Mouse (Mus musculus) heart, embryonic 11.5 days (tissue): ENCODE data around the gene Cbarp. TPM values are rescaled to one million over a fixed set of nuclear protein-coding genes. Genes with fewer than 3 reads are reported as not detected.

Source experiments
- ATAC-seq: fragments of 200-750 bp; cut with Nextera tagmentation; replicated peaks from 2 replicates; pipeline ENCODE4 v1.8.0; 2017; ENCODE audit warnings: moderate library complexity; ENCODE audit not compliant: insufficient number of reproducible peaks, low FRiP score, low TSS enrichment
- H3K27ac ChIP-seq: fragments of 300-500 bp; sonication (generic); 2 replicates; pipeline ENCODE4 v1.5.1; 2014; ENCODE audit warnings: mild to moderate bottlenecking, low read depth, low read length
- H3K27me3 ChIP-seq: fragments of 300-500 bp; sonication (generic); 2 replicates; pipeline ENCODE4 v1.6.1; 2014; ENCODE audit warnings: mild to moderate bottlenecking, low read length, mixed read lengths; ENCODE audit not compliant: control insufficient read depth, insufficient read depth
- H3K36me3 ChIP-seq: fragments of 300-500 bp; sonication (generic); 2 replicates; pipeline ENCODE4 v1.6.1; 2014; ENCODE audit warnings: mild to moderate bottlenecking, low read length, moderate library complexity, mixed read lengths; ENCODE audit not compliant: control insufficient read depth, insufficient read depth
- H3K4me1 ChIP-seq: fragments of 300-500 bp; sonication (generic); 2 replicates; pipeline ENCODE4 v1.6.1; 2014; ENCODE audit warnings: low read length; ENCODE audit not compliant: control insufficient read depth, insufficient read depth
- H3K4me2 ChIP-seq: fragments of 300-500 bp; sonication (generic); 2 replicates; pipeline ENCODE4 v1.6.1; 2014; ENCODE audit warnings: mild to moderate bottlenecking, moderate library complexity
- H3K4me3 ChIP-seq: fragments of 300-500 bp; sonication (generic); 2 replicates; pipeline ENCODE4 v1.5.1; 2014; ENCODE audit warnings: low read depth, low read length
- H3K9ac ChIP-seq: fragments of 300-500 bp; sonication (generic); 2 replicates; pipeline ENCODE4 v1.6.1; 2014; ENCODE audit warnings: mild to moderate bottlenecking, low read depth, low read length, moderate library complexity
- H3K9me3 ChIP-seq: fragments of 300-500 bp; sonication (generic); replicated peaks from 2 replicates; pipeline ENCODE4 v1.6.1; 2016; ENCODE audit warnings: low read length; ENCODE audit not compliant: control insufficient read depth
- WGBS: fragments of 180-500 bp; shearing (Covaris S2); extraction: QIAGEN DNeasy Blood & Tissue Kit; methylation state at CpG from one replicate; pipeline ENCODE4 v1.1.7; 2014; ENCODE audit not compliant: insufficient replicate concordance; 5-methylcytosine and 5-hydroxymethylcytosine counted together
- polyA plus RNA-seq: library from polyadenylated mRNA; unstranded; fragments of >200 nt; fragmentation: Nextera tagmentation; extraction: Ambion mirVana; gene quantifications from 2 replicates; pipeline ENCODE4 v1.2.1, GENCODE M21; 2014

Gene Cbarp
- polyA plus RNA-seq, 1 experiment from 2014 or later: 2.7 TPM

GRCm38 (mm10) chr10:80081075-80081474, 59.6 kb downstream of the Cbarp start:
- ATAC-seq: peak; percentile 53; the same call in 1 of the 2 replicates
- H3K36me3 ChIP-seq: peaks cover 20% of the 10 kb centered on the region
- H3K4me3 ChIP-seq: no peak overlapping the region
- H3K9me3 ChIP-seq: no peaks in the 10 kb centered on the region
- H3K27me3 ChIP-seq: no peaks in the 10 kb centered on the region
- peaks cover 12% of the 10 kb centered on the region; the same call in 1 of the 2 replicates for H3K4me1 ChIP-seq
- H3K4me2 ChIP-seq: peak overlapping the region; percentile 29; the same call in 1 of the 2 replicates
- whole genome bisulfite sequencing: 76% methylated on average over 3 of the region's 3 CpGs
- H3K27ac ChIP-seq: peak overlapping the region; percentile 60
- peak overlapping the region; percentile 36; the same call in 1 of the 2 replicates for H3K9ac ChIP-seq

Other genes with a start within 250 kb of the Cbarp start
- gene Cfd, start 250.0 kb downstream of the Cbarp start, polyA plus RNA-seq: not detected in 2 replicates
- 30.9 and 32.0 TPM in 2 replicates for gene Med16, start 231.9 kb downstream of the Cbarp start, polyA plus RNA-seq
- gene Gm26602, start 230.0 kb downstream of the Cbarp start, polyA plus RNA-seq: 8.1 TPM in 1 of 2 replicates, not detected in the other
- 0.15 and 0.31 TPM in 2 replicates for gene Kiss1r, start 223.9 kb downstream of the Cbarp start, polyA plus RNA-seq
- gene R3hdm4, start 219.6 kb downstream of the Cbarp start, polyA plus RNA-seq: 87.6 and 89.2 TPM in 2 replicates
- gene Arid3a, start 213.8 kb downstream of the Cbarp start, polyA plus RNA-seq: 4.3 and 12.7 TPM in 2 replicates
- 89.8 and 97.6 TPM in 2 replicates for gene Wdr18, start 180.7 kb downstream of the Cbarp start, polyA plus RNA-seq
- gene Grin3b, start 170.1 kb downstream of the Cbarp start, polyA plus RNA-seq: 0.19 and 0.20 TPM in 2 replicates
- 12.8 and 15.6 TPM in 2 replicates for gene Tmem259, start 156.5 kb downstream of the Cbarp start, polyA plus RNA-seq
- 405 and 420 TPM in 2 replicates for gene Cnn2, start 152.3 kb downstream of the Cbarp start, polyA plus RNA-seq
- gene Abca7, start 144.3 kb downstream of the Cbarp start, polyA plus RNA-seq: 2.1 and 2.8 TPM in 2 replicates
- gene Arhgap45, start 124.2 kb downstream of the Cbarp start, polyA plus RNA-seq: 6.2 and 7.5 TPM in 2 replicates
- gene Polr2e, start 101.0 kb downstream of the Cbarp start, polyA plus RNA-seq: 160 and 182 TPM in 2 replicates
- gene Gpx4, start 93.7 kb downstream of the Cbarp start, polyA plus RNA-seq: 711 and 729 TPM in 2 replicates
- 8.4 and 9.6 TPM in 2 replicates for gene Sbno2, start 35.3 kb downstream of the Cbarp start, polyA plus RNA-seq
- gene Stk11, start 25.0 kb downstream of the Cbarp start, polyA plus RNA-seq: 16.5 and 20.0 TPM in 2 replicates
- 772 and 785 TPM in 2 replicates for gene Atp5d, start 2.2 kb downstream of the Cbarp start, polyA plus RNA-seq
- gene Midn, start 7.4 kb upstream of the Cbarp start, polyA plus RNA-seq: 29.5 and 31.9 TPM in 2 replicates
- 49.1 and 52.7 TPM in 2 replicates for gene Cirbp, start 25.1 kb upstream of the Cbarp start, polyA plus RNA-seq
- gene 1600002K03Rik, start 32.1 kb upstream of the Cbarp start, polyA plus RNA-seq: 9.6 and 12.4 TPM in 2 replicates
- gene Efna2, start 38.6 kb upstream of the Cbarp start, polyA plus RNA-seq: 13.9 and 14.8 TPM in 2 replicates
- gene Mum1, start 85.6 kb upstream of the Cbarp start, polyA plus RNA-seq: 34.6 and 38.2 TPM in 2 replicates
- 499 and 501 TPM in 2 replicates for gene Ndufs7, start 108.3 kb upstream of the Cbarp start, polyA plus RNA-seq
- gene Gamt, start 120.2 kb upstream of the Cbarp start, polyA plus RNA-seq: 57.2 and 59.0 TPM in 2 replicates
- gene Dazap1, start 120.7 kb upstream of the Cbarp start, polyA plus RNA-seq: 28.4 and 29.9 TPM in 2 replicates
- gene Rps15, start 151.6 kb upstream of the Cbarp start, polyA plus RNA-seq: 702 and 828 TPM in 2 replicates
- gene Apc2, start 155.1 kb upstream of the Cbarp start, polyA plus RNA-seq: 0.55 and 0.69 TPM in 2 replicates
- gene 2310011J03Rik, start 179.7 kb upstream of the Cbarp start, polyA plus RNA-seq: 29.7 and 31.0 TPM in 2 replicates
- gene Pcsk4, start 188.7 kb upstream of the Cbarp start, polyA plus RNA-seq: 0.77 and 1.6 TPM in 2 replicates
- 4.9 and 7.3 TPM in 2 replicates for gene Reep6, start 189.1 kb upstream of the Cbarp start, polyA plus RNA-seq
- 2.4 and 3.7 TPM in 2 replicates for gene Adamtsl5, start 207.6 kb upstream of the Cbarp start, polyA plus RNA-seq
- gene Plk5, start 215.6 kb upstream of the Cbarp start, polyA plus RNA-seq: not detected in 2 replicates
- 4.0 and 6.4 TPM in 2 replicates for gene Mex3d, start 246.8 kb upstream of the Cbarp start, polyA plus RNA-seq